Mouse (Mus musculus): ENCODE measurements around the gene Fnbp1.

Gene Fnbp1

GRCm38 (mm10) chr2:31025458-31025857 lies 116.3 kb downstream of the Fnbp1 start:
- no peak for ATAC-seq (ENCODE audit: low TSS enrichment)

DNA sequence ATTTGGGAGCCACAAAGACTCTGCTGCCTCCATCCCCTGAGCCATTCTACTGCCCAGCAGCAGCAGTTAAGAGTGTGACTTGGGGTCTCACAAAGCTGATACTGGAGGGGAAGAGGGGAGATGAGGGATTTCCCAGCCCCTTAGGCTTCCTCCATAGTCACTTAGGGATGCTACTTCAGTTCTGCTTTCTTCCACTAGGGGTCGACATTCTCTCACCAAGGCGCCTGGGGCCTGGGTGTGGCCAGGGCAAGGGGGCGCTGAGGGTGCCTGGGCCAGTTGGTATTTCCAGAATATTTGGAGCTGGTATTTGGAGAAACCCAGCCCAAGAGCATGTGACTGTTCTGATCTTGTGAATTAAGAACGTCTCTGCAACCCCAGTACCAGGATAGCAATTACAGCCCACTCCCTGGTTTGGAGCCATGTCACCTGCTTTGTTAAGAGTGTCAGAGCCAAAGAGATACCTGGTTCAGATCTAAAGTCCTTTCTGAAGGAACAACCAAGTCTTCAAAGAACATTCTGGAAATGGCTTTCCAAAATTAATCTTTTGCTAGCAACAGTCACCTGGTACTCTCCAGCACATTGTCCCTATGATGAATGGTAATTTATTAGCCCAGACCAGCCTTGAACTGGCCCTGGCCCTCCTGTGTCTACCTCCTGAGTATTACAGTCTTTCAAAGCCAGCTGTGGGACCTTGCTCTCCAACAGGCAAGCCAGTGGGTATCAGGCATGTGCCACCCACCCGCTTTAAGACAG lies 117.0 kb downstream of the Fnbp1 start:
- peak; percentile 62; the same call in 1 of the 2 replicates for ATAC-seq (ENCODE audit: low TSS enrichment)

DNA sequence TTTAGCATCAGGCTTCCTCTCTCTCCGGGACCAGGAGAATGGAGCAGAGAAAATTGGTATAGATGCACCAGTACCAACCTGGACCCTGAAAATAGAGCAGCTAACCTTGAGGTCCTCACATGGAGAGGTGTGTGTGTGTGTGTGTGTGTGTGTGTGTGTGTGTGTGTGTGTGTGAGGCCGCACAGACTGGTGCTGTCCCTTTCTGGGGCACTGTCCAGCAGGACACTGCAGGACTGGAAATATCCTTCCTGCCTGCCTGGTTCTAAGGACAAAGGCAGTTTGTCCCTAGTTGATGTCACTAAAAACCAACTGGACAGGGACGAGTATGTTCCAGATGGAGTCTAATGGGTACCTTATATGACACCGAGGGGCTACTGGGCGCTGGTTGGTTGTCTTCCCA lies 117.9 kb downstream of the Fnbp1 start:
- 0 out of 2 replicates have a peak, but pooled peaks have one; percentile 4 for ATAC-seq (ENCODE audit: low TSS enrichment)

DNA sequence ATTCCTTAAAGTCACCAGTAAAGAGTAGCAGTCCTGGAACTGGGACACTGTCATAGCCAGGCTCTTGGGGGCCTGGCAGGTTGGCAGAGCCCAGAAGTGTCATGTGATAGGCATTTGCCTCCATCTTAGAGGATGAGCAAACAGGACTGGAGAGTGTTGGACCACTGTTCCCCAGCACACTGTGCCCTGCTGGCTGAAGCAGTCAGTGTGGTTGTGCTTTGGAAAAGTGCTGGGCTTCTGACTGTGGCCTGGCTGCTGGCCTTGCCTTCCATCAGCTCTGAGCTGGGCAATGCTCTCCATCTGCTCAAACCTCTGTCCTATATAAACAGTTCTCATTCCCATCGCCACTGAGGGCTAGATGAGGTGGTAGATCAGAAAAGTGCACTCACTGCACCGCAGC lies 121.6 kb downstream of the Fnbp1 start:
- ATAC-seq (ENCODE audit: low TSS enrichment), result no peak

DNA sequence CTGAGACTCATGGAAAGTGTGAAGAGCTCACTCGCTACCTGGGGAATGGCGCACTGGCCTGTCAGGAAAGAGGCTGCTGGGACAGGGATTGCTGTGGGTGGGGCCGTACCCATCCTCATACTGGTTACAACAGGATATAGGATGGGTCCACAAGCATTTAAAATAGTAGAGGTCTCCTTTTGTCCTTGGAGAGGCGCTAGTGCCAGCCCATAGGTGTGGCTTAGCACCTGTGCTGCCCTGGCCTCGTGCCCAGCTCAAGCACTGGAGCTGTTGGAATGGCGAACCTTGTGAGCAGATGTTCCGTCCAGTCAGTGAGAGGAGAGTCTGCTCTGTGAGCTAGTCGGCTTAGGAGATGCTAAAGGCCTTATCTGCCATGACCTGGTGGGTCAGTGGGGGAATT lies 122.8 kb downstream of the Fnbp1 start:
- no peak for ATAC-seq (ENCODE audit: low TSS enrichment)

GRCm38 (mm10) chr2:31018519-31018918 lies 123.3 kb downstream of the Fnbp1 start:
- no peak for ATAC-seq (ENCODE audit: low TSS enrichment)

GRCm38 (mm10) chr2:31017625-31018317 lies 124.0 kb downstream of the Fnbp1 start:
- ATAC-seq (ENCODE audit: low TSS enrichment), result no peak

- no peak for ATAC-seq (ENCODE audit: low TSS enrichment)
Observed at GRCm38 (mm10) chr2:31013371-31014120, 128.3 kb downstream of the Fnbp1 start.

DNA sequence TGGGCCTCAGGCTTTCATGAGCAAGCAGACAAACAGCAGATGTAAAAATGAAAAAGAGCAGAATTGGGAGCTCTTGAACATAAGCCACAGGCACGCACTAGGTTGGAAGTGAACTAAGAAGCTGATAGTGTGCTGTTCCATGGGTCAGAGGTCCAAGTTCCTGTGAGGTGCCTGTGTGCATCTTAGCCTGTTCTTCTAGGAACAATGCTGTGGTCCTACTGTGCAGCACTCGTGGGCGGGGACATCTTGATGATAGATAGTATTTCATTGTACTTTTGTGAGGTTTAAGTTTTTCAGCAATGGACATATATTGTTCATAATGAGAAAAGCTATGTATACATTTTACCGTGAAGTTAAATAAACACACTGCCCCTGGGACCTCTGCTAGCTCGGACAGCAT lies 134.6 kb downstream of the Fnbp1 start:
- ATAC-seq (ENCODE audit: low TSS enrichment), result no peak

DNA sequence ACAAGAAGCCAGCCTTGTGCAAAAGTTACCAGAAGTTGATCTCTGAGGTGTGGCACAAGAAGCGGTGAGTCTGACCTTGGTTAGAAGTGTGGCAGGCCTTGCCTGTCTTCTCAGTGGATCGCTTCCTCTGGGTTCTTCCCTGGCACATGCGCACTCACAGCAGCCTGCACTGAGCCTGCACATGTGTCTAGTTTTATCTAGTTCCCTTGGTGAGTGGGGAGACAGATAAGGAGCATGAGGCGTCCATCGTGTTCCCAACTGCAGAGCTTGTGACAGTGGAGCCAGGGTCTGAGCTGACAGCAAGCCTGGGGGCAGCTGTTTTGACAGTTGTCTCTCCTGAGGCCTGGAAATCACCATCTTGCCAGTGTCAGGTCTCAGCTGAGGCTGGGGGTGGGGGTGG lies 135.4 kb downstream of the Fnbp1 start:
- no peak for ATAC-seq (ENCODE audit: low TSS enrichment)

GRCm38 (mm10) chr2:31005453-31005852 lies 136.4 kb downstream of the Fnbp1 start:
- ATAC-seq (ENCODE audit: low TSS enrichment), result no peak

DNA sequence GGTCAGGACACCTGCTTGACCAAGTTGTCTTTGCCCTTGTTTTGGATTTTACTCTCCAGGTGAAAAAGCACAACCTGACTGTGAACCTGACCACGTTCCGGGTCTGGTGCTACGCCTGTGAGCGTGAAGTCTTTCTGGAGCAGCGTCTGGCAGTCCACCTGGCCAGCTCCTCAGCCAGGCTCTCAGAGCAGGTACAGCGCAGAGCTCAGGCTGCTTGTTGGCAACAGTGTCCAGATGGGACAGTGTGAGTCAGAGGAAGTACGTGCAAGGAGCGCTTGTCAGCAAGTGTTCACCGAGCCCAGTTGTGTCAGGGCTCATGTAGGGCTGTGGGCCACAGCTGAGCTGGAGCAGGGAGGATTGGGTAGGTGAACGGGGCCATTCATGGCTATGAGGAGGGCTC lies 139.0 kb downstream of the Fnbp1 start:
- no peak for ATAC-seq (ENCODE audit: low TSS enrichment)

DNA sequence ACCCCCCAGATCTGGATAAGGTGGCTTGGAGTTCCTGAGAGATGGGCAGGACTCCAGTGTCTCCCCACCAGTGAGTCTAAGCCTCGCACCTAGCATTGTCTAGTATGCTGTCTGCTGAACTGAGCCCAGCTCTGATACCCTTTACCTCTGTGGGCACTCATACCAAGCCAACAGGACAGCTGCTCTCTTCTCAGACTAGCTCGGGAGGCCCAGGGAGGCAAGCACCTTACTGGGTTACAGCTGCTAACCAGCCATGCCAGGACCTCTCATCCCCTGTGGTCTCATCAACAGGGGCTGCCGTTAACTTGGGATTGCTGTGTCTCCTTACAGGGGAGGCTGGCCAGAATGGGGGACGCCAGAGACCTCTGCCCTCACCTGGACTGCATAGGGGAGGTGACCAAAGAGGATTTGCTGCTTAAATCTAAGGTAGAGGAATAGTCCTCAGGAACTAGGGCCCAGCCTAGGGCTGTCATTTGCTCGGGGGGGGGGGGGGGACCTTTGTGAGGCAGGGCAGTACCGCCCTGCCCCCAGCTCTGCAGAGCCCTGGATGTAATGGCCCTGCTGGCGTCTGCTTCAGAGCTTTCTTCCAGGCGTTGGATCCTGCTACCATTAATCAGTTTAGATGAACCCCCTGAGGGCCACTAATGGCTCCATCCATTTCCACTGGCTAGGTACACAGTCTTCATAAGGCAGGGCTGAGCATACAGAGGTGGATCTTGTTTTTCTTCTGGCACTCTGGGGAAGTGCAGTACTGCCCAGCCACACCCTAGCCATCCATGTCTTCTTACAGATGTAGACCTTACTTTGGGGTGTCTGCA lies 143.2 kb downstream of the Fnbp1 start:
- ATAC-seq (ENCODE audit: low TSS enrichment), result no peak

DNA sequence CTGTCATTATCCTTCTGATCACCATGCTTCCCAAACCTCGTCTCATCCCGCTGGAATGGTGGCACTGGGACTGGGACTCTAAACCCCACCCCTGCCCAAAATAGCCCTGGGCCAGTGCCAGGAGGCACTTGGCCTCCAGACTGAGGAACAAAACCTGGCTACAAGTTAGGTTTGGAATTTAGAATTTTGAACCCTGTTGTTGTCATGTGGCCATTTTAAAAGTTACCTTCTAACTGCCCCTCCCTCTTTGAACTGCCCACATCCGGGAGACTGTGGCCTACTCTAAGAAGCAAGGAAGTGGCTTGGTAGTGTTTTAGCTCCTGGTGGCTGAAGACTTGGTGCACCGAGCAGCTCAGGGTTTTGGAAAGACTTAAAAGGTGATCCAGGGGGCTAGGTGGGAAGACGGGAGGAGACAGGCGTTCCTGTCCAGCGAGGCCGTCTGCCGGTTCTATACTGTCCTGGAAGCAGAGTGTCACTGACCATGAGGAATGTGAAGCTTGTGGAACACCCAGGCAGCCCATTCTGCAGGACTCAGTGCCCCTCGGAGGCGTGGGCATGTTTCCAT lies 146.3 kb downstream of the Fnbp1 start:
- ATAC-seq (ENCODE audit: low TSS enrichment), result no peak

DNA sequence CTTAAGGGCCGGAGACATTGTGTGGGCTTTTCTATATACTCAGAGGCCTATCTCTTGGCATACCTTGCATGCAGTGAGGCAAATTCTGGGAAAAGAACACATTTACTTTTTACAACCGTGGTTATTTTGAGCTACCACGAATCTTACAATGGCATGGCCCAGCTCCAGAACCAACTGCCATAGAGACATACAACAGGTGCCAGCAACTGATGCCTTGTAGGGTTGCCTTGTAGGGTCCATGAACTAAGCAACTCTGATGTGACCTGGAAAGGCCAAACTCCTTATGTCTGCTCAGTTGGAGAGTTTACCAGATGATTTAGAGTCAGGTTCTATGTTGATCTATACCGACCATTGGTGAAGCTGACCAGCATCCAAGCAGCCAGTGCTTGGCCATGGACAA lies 147.0 kb downstream of the Fnbp1 start:
- no peak for ATAC-seq (ENCODE audit: low TSS enrichment)

DNA sequence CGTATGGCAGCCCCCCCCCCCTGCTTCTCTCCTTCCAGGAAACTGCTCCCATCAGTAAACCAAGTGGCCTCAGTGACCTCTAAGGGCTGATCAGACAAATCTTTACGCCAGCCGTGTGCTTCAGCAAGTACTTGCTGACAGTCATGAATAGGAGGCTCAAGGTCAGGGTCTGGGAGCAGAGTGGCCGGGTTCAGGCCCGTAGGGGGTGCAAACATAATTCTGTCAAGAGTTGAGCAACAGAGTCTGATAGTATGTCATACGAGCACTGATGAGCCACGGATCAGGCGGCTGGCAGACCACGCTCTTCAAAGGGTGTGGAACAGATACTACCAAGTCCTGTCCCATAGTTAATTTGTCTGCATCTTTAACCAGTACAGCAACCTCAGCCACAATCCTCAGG lies 151.6 kb downstream of the Fnbp1 start:
- no peak for ATAC-seq (ENCODE audit: low TSS enrichment)

- ATAC-seq (ENCODE audit: low TSS enrichment), result no peak
Observed at GRCm38 (mm10) chr2:30985111-30986020, 156.4 kb downstream of the Fnbp1 start.

GRCm38 (mm10) chr2:30983024-30983423 lies 158.8 kb downstream of the Fnbp1 start:
- ATAC-seq (ENCODE audit: low TSS enrichment), result no peak

DNA sequence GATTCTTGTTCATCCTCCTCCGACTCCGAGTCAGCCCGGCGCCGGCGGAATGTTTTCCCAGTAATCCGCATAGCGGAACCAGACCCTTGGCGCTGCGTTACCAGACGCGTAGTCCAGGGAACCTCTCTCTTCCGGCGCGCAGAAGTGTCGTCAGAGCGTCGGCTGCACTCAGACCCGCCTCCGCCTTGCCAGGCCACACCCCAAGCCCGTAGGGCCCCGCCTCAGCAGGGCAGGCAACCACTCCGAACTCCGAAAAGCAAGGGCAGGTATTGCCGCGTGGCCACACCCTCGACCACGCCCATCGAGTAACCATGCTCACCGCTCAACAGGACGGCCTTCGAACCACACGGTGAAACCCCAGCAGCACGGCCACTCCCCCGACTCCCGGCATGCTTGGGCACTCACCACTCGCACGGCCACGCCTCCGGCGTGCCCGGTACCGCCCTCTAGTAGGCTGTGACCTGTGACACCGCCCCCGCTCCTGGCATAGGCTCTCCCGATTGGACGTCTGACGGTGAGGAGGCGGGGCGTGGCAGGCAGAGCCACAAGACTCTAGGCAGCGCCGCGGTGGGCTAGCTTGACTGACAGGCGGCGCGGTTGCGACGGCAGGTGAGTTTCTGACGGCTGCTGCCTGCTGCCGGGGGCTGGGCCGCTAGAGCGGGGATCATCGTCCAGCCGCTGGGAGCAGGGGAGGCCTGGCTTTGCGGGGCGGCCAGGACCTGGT lies 159.9 kb downstream of the Fnbp1 start, which contains the start of the genes BC005624 and Usp20:
TSS of gene BC005624 (minus strand) at position 412 of the 724 bp plus-strand sequence.
TSS of gene Usp20 (plus strand) at position 490 of the 724 bp plus-strand sequence.
- peak; percentile 96 for ATAC-seq (ENCODE audit: low TSS enrichment)

All from frontal cortex, adult (tissue).